Mouse (Mus musculus) T-helper 17 cell (primary cell): ENCODE results near the gene Hps5.
"Not testable (repeated sequence)": the region's sequence is repeated elsewhere in the genome, so short reads cannot be mapped to it uniquely, and the experiment has no call there.

Experiments
- in situ Hi-C, 2 experiments: fragments of 300-600 bp; cut with MboI, MseI; formaldehyde crosslinking; loops; 1 replicate in 1 of 2; 2 replicates in 1 of 2; pipeline ENCODE4 v1.15.1; 2025; ENCODE audit warnings: high pct_unique_total_duplicates in 2 of 2

Gene Hps5

GRCm38 (mm10) chr7:46830799-46831590 lies 35.1 kb upstream of the Hps5 start:
- in situ Hi-C loops = loop anchor here (25.0 kb wide), 1 partner anchor 1819 kb away; the partner anchor contains the start of genes Rras (in 2 of the 2) and Scaf1 (in 2 of the 2)

GRCm38 (mm10) chr7:46829911-46830310 lies 34.0 kb upstream of the Hps5 start:
- in situ Hi-C loops = loop anchor here (25.0 kb wide), 1 partner anchor 1818 kb away; the partner anchor contains the start of genes Rras (in 2 of the 2) and Scaf1 (in 2 of the 2)

- in situ Hi-C loops = loop anchor here (25.0 kb wide), 1 partner anchor 1815 kb away; the partner anchor contains the start of genes Rras (in 2 of the 2) and Scaf1 (in 2 of the 2)
These were observed 31.9 kb upstream of the Hps5 start for GRCm38 (mm10) chr7:46827803-46828184.

GRCm38 (mm10) chr7:46827046-46827802 lies 31.4 kb upstream of the Hps5 start:
- in situ Hi-C loops = loop anchor here (25.0 kb wide), 1 partner anchor 1815 kb away; the partner anchor contains the start of genes Rras (in 2 of the 2) and Scaf1 (in 2 of the 2)

GRCm38 (mm10) chr7:46820876-46821632 lies 25.2 kb upstream of the Hps5 start:
- in situ Hi-C loops = not testable (repeated sequence)

DNA sequence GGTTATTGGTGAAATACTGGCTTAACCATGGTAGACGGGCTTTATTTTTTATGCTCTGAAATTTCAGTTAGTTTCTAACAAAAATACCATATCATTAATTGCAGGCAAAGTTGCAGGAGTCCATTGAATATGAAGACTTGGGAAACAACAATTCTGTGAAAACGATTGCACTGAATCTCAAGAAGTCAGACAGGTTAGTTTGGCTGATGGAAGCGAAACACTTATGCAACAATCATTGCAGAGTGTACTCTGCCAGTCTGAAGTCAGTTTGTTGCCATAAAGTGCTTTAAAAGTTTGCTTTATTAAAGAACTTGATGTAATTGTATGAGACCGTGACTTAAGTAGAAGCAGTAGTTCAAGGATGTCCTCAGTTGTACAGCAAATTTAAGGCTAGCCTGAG lies 18.1 kb upstream of the Hps5 start:
- in situ Hi-C loops = no loop called here

- in situ Hi-C loops = no loop called here
These were observed 14.5 kb upstream of the Hps5 start for GRCm38 (mm10) chr7:46810325-46810724.

- in situ Hi-C loops = loop anchor here (5.0 to 25.0 kb wide), 2 partner anchors 51 to 1409 kb away; partner anchors contain the start of gene Snrnp70 (in 1 of the 2)
These were observed 915 bp upstream of the Hps5 start for GRCm38 (mm10) chr7:46796779-46797178.

DNA sequence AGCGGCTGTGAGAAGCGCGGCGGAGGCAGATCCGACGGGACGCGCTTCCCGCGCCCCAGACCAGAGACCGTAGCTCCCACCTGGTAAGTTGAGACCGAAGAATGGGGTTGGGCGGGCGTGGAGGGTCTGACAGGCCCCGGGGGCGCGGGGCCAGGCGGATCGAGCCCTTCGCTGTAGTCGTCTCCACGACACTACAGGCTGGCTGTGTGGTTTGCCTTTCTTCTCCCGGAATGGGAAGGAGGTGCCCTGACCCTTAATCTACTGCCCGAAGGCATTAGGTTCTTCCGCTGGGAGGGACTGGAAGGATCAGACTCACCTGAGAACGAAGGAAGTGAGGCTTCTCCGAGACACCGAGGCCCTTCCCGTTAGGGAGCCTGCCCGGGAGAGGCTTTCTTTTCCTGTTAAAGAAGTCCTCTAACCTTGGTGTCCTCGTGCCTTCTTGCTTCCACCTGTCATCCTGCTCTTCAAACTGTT lies 379 bp upstream of the Hps5 start:
- in situ Hi-C loops = loop anchor here (5.0 to 25.0 kb wide), 2 partner anchors 51 to 1409 kb away; partner anchors contain the start of gene Snrnp70 (in 1 of the 2)

DNA sequence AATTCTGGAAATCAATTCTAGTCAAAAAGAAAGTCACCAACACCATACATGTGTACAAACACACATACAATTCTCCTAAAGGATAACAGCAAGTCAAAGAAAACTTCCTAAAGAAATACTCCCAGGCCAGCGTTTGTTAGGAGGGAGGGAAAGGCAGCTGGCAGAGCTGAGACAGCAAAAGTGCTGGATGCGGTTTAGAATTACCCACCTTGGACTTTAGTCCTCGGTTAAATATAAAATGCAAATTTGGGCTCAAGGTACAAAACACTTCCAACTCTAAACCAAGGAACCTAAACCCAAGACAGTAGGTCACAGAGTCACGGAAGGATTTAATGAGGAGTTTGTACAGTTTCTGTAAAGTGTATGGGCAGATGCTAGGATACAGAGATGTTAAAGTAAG lies 2.0 kb downstream of the Hps5 start:
- in situ Hi-C loops = loop anchor here in 1 of 2 experiments (25.0 kb wide), 1 partner anchor 1407 kb away; the partner anchor contains the start of gene Snrnp70

DNA sequence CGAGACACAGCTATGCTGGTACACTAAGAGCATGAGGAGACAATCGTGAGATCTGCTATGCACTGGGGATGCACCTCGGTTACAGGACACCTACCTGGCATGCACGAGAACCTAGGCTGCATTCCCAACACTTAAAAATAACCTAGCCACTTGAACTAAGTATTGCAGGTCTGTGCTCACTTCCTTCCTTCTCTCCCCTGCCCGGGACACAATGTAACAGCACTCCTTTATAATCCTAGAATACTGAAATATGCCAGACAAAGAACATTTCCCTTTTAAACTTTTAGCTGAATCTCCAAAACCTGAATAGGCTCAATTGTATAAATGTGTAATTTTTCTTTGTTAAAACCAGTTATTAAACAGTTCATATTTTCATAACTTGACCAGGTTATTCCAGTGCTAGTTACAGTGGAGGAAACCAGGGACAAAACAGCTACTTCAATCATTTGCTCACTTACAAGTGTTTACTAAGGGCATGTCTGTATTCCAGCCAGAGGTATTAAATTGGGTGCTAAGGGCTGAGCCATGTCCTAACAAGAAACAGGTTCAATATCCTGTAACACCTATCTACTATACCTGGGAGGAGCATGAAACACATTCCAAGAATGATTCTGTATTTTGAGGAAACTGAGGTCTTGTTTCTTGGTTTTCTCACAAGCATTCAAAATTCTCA lies 6.6 kb downstream of the Hps5 start:
- in situ Hi-C loops = loop anchor here in 1 of 2 experiments (25.0 kb wide), 1 partner anchor 1402 kb away; the partner anchor contains the start of gene Snrnp70

GRCm38 (mm10) chr7:46770706-46771105 lies 25.2 kb downstream of the Hps5 start:
- in situ Hi-C loops = no loop called here

DNA sequence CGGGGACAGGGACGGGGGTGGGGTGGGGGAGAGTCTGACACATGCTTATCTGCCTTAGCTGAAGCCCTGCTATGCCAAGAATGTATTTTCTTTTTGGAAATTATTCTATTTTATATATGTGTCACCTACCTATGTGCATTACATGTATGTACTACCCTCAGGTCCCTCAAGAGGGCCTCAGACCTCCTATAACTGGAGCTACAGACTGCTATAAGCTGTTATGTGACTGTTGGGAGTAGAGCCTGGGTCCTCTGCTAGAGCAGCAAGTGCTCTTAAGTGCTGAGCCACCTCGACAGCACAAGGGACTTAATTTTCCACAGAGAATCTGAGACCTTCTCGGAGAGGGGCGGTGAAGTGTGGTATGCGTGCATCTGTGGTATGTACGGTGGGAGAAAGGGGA lies 27.4 kb downstream of the Hps5 start:
- in situ Hi-C loops = no loop called here

DNA sequence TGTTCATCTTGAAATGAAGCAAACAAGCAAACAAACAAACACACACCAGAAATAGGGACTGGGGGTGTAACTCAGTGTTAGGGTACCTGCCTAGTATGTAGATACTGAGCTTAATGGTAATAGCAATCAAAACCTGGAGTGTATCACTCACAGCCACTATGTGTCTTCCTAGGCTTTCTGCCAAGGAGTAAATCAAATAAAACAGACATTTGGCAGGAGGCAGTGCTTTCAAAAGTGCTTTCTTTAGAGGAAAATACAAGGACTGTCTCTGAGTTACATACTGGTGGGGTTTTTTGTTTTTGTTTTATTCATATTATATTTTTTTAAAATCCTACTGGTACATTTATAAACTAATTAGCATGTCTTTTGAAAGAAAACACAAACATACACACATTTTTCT lies 28.5 kb downstream of the Hps5 start:
- in situ Hi-C loops = no loop called here

GRCm38 (mm10) chr7:46764672-46765071 lies 31.2 kb downstream of the Hps5 start:
- in situ Hi-C loops = no loop called here

- in situ Hi-C loops = no loop called here
These were observed 33.3 kb downstream of the Hps5 start for GRCm38 (mm10) chr7:46762601-46763000.

- in situ Hi-C loops = no loop called here
These were observed 34.6 kb downstream of the Hps5 start for GRCm38 (mm10) chr7:46761049-46761795.

- in situ Hi-C loops = no loop called here
These were observed 44.4 kb downstream of the Hps5 start, which contains the start of gene Saa2 for GRCm38 (mm10) chr7:46751490-46751889. Gene Saa2, plus strand, starts transcription at chr7:46751790.

DNA sequence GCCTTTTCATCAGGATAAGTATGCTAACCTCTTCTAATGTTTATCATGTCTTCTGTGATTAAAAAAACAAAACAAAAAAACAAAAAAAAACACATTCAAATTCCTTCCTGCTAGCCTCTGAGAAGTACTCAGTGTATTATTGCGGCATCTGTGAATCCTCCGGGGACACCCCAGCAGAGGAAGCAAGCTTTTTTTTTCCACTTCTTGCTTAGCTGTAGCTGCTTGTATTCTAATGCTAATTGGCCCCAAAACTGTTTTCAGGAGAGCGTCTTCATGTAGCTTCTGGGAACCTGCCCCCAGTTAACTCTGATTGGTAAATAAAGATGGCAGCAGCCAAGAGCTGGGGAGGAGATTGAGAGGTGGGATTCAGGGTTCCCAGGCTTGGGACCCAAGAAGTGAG lies 47.4 kb downstream of the Hps5 start:
- in situ Hi-C loops = no loop called here

DNA sequence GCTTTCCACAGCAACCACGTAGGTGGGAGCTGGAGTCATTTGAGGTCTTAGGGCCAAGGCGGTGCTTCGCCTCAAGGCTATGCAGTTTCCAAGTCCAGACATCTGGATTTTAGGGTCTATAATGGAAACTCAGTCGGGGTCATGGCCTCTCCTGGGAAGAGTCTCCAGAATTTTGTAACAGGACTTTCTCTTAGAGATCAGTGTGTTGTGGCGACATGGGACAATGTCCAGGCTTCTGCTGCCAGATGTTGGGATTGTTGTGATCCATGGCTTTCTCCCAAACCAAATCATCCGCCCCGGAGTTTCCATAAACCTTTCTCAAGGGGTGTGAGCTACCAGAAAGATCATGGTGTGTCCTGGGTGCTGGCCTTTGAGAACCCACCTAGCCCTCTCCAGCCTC lies 49.5 kb downstream of the Hps5 start:
- in situ Hi-C loops = no loop called here
